Mouse (Mus musculus) lung, postnatal 0 days (tissue): ENCODE data around the gene Smpdl3b. TPM values are rescaled to one million over a fixed set of nuclear protein-coding genes. Genes with fewer than 3 reads are reported as not detected.

Source experiments
- ATAC-seq: fragments of 200-750 bp; cut with Nextera tagmentation; 2 replicates; pipeline ENCODE4 v1.8.0; 2017; ENCODE audit warnings: moderate library complexity
- DNase-seq: peaks from one replicate; pipeline ENCODE4 v3.0.0-alpha.2; 2016; ENCODE audit warnings: low spot score
- H3K27ac ChIP-seq: fragments of 300-500 bp; sonication (generic); 2 replicates; pipeline ENCODE4 v1.5.1; 2014; ENCODE audit warnings: antibody characterized with exemption, mild to moderate bottlenecking, low read length, mixed read lengths
- H3K27me3 ChIP-seq: fragments of 300-500 bp; sonication (generic); replicated peaks from 2 replicates; pipeline ENCODE4 v1.6.1; 2014; ENCODE audit warnings: low read length, mixed read lengths; ENCODE audit not compliant: insufficient read depth
- H3K36me3 ChIP-seq: fragments of 300-500 bp; sonication (generic); 2 replicates; pipeline ENCODE4 v1.6.1; 2014; ENCODE audit warnings: low read length, mixed read lengths; ENCODE audit not compliant: insufficient read depth
- H3K4me1 ChIP-seq: fragments of 300-500 bp; sonication (generic); 2 replicates; pipeline ENCODE4 v1.6.1; 2014; ENCODE audit warnings: antibody characterized with exemption, low read depth, low read length, mixed read lengths; ENCODE audit not compliant: insufficient read depth
- H3K4me2 ChIP-seq: fragments of 300-500 bp; sonication (generic); replicated peaks from 2 replicates; pipeline ENCODE4 v1.6.1; 2014; ENCODE audit warnings: low read depth, mild to moderate bottlenecking, low read length, moderate library complexity, mixed read lengths
- H3K4me3 ChIP-seq: fragments of 300-500 bp; sonication (generic); 2 replicates; pipeline ENCODE4 v1.5.1; 2014; ENCODE audit warnings: low read depth, low read length
- H3K9ac ChIP-seq: fragments of 300-500 bp; sonication (generic); replicated peaks from 2 replicates; pipeline ENCODE4 v1.6.1; 2014; ENCODE audit warnings: low read depth, mild to moderate bottlenecking
- H3K9me3 ChIP-seq: fragments of 300-500 bp; sonication (generic); 2 replicates; pipeline ENCODE4 v1.6.1; 2016; ENCODE audit warnings: low read length, mixed read lengths
- CTCF ChIP-seq: IDR thresholded peaks from 2 replicates; pipeline ENCODE4 v1.5.1; 2016; ENCODE audit warnings: antibody characterized with exemption, mild to moderate bottlenecking
- EP300 ChIP-seq: IDR thresholded peaks from 2 replicates; pipeline ENCODE4 v1.6.1; 2016; ENCODE audit warnings: antibody characterized with exemption, mild to moderate bottlenecking, control low read depth
- WGBS: fragments of 180-500 bp; shearing (Covaris S2); extraction: QIAGEN DNeasy Blood & Tissue Kit; methylation state at CpG from one replicate; pipeline ENCODE4 v1.1.7; 2014; 5-methylcytosine and 5-hydroxymethylcytosine counted together
- polyA plus RNA-seq: library from polyadenylated mRNA; unstranded; fragments of >200 nt; fragmentation: Nextera tagmentation; extraction: Ambion mirVana; gene quantifications from 2 replicates; pipeline ENCODE4 v1.2.1, GENCODE M21; 2015

Gene Smpdl3b
- polyA plus RNA-seq, 1 experiment from 2014 or later = 3.7 TPM

GRCm38 (mm10) chr4:132752992-132753391, 4.1 kb downstream of the Smpdl3b start:
- Histone ChIP-seq H3K36me3 (no peaks in the 10 kb centered on the region), H3K9me3 (no peaks in the 10 kb centered on the region), H3K27me3 (no peaks in the 10 kb centered on the region), H3K27ac (no peak overlapping the region), H3K4me1 (0 out of 2 replicates have a peak, but pooled peaks cover 8% of the 10 kb centered on the region), H3K4me2 (no peak overlapping the region), H3K9ac (no peak overlapping the region), H3K4me3 (no peak overlapping the region)
- 46% methylated on average over 6 of the region's 6 CpGs for WGBS
- DNase-seq (peak; percentile 81), ATAC-seq (peak; percentile 70)
- TF ChIP-seq CTCF (no peak), EP300 (no peak)

- ATAC-seq = no peak
These were observed 7.6 kb downstream of the Smpdl3b start for GRCm38 (mm10) chr4:132749258-132749982.

DNA sequence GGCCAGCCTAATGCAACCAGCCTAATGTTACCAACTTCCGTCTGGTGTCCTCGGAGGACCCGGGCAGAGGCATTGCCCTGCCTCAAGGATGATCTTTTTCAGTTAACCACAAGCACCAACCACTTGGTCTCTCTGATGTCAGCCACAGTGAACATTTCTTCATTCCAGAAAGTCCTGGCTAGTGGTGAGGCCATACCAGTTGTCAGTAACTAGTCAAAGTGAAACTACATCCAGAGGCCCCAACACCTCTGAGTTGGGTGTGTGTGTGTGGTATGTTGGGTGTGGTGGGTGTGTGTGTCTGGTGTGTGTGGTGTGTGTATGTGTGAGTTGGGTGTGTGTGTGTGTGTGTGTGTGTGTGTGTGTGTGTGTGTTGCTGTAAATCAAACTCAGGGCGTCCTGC, 8.3 kb downstream of the Smpdl3b start:
- DNase-seq (peak; percentile 17), ATAC-seq (no peak; the same call in 1 of the 2 replicates)
- Histone ChIP-seq H3K4me3 (no peak overlapping the region), H3K36me3 (no peaks in the 10 kb centered on the region), H3K4me2 (no peak overlapping the region), H3K4me1 (no peaks in the 10 kb centered on the region), H3K9ac (no peak overlapping the region), H3K27me3 (no peaks in the 10 kb centered on the region), H3K27ac (no peak overlapping the region), H3K9me3 (no peaks in the 10 kb centered on the region)
- 96% methylated on average over 4 of the region's 4 CpGs for WGBS
- TF ChIP-seq CTCF (no peak), EP300 (no peak)

More at GRCm38 (mm10) chr4:132749258-132749982, 7.6 kb downstream of the Smpdl3b start:
- TF ChIP-seq EP300 (no peak), CTCF (no peak)
- no peak overlapping the region for H3K4me3 ChIP-seq
- no peaks in the 10 kb centered on the region for H3K9me3 ChIP-seq
- H3K4me2 ChIP-seq = no peak overlapping the region
- no peak overlapping the region for H3K9ac ChIP-seq
- no peak for DNase-seq
- WGBS = 72% methylated on average over 6 of the region's 6 CpGs
- no peaks in the 10 kb centered on the region for H3K27me3 ChIP-seq
- no peak overlapping the region for H3K27ac ChIP-seq
- H3K4me1 ChIP-seq = no peaks in the 10 kb centered on the region
- no peaks in the 10 kb centered on the region for H3K36me3 ChIP-seq

GRCm38 (mm10) chr4:132747664-132748259, 9.3 kb downstream of the Smpdl3b start:
- H3K27ac ChIP-seq = peak overlapping the region; percentile 82
- no peaks in the 10 kb centered on the region for H3K9me3 ChIP-seq
- no peak for TF ChIP-seq CTCF
- peak; percentile 74 for TF ChIP-seq EP300
- H3K4me3 ChIP-seq = no peak overlapping the region
- 32% methylated on average over 9 of the region's 9 CpGs for WGBS
- peak overlapping the region; percentile 15; the same call in 1 of the 2 replicates for H3K4me2 ChIP-seq
- H3K4me1 ChIP-seq = no peaks in the 10 kb centered on the region
- no peak overlapping the region for H3K9ac ChIP-seq
- H3K27me3 ChIP-seq = no peaks in the 10 kb centered on the region
- H3K36me3 ChIP-seq = no peaks in the 10 kb centered on the region
- DNase-seq (peak; percentile 90), ATAC-seq (peak; percentile 93)

- no peak overlapping the region for H3K9ac ChIP-seq
- 86% methylated on average over 9 of the region's 9 CpGs for WGBS
- H3K27ac ChIP-seq = peak overlapping the region; percentile 82
- H3K4me3 ChIP-seq = no peak overlapping the region
- no peaks in the 10 kb centered on the region for H3K27me3 ChIP-seq
- ATAC-seq (peak; percentile 4; the same call in 1 of the 2 replicates), DNase-seq (no peak)
- H3K4me2 ChIP-seq = no peak overlapping the region
- no peaks in the 10 kb centered on the region for H3K36me3 ChIP-seq
- no peaks in the 10 kb centered on the region for H3K9me3 ChIP-seq
- no peaks in the 10 kb centered on the region for H3K4me1 ChIP-seq
- TF ChIP-seq EP300 = no peak
- no peak for TF ChIP-seq CTCF
These were observed 10.0 kb downstream of the Smpdl3b start for GRCm38 (mm10) chr4:132746911-132747517.
